Mouse (Mus musculus): ENCODE measurements at regions not wholly inside any gene's neighbourhood (a gene's known extent, or its start where the extent isn't known, plus 50 kb on each side); places are given as distances from the start of the nearest gene placed in this dataset.

GRCm38 (mm10) chr12:9274181-9274580 is 244.4 kb downstream of the Ttc32 start:
- no peak for DNase-seq (ENCODE audit: low read depth)
- no peak for TF ChIP-seq CTCF (IDR thresholded peaks at IDR 0.05; ENCODE audit: borderline replicate concordance, extremely low read depth, insufficient read depth, insufficient read length)
- TF ChIP-seq POLR2A (IDR thresholded peaks at IDR 0.05; ENCODE audit: borderline replicate concordance, extremely low read depth, insufficient read depth, insufficient read length, poor library complexity, severe bottlenecking) = no peak

DNA sequence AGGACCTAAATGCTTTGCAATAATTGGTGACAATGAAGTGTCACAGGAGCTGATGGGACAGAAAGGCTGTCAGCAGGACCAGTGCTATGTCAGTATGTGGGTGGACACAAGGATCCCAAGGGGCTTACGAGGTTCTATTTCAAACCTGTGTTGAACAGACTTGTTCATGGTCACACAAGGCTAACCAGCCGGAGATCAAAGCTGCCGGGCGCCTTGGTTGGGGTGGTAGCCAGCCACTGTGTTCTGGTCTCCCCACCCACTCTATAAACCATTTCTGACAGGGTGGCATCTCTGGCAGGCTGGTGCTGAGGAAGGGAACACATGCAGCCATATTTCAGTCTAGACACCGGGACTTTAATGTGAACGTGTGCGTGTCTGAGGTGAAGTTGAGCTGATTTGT is 245.9 kb downstream of the Ttc32 start:
- DNase-seq (ENCODE audit: low read depth) = no peak
- TF ChIP-seq CTCF (IDR thresholded peaks at IDR 0.05; ENCODE audit: borderline replicate concordance, extremely low read depth, insufficient read depth, insufficient read length) (no peak), POLR2A (IDR thresholded peaks at IDR 0.05; ENCODE audit: borderline replicate concordance, extremely low read depth, insufficient read depth, insufficient read length, poor library complexity, severe bottlenecking) (no peak)

DNA sequence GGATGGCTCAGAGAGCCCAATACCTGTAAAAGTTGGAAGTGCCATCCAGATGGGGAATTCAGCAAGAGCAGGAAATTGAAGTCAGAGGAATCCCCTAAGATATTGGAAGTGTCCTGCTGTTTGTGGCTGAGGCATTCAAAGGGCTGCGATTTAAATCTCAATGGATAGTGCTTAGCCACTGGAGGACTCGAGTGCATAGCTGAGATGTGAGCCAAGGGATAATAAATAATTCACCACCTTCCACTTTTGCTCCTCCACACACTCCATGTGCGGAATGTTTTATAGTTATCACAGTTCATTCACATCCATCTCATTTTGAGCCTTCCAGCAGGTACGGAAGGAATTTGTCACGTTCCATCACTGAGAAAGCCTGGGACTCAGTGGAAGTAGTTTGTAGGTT is 248.9 kb downstream of the Ttc32 start:
- no peak for DNase-seq (ENCODE audit: low read depth)
- TF ChIP-seq CTCF (IDR thresholded peaks at IDR 0.05; ENCODE audit: borderline replicate concordance, extremely low read depth, insufficient read depth, insufficient read length) (no peak), POLR2A (IDR thresholded peaks at IDR 0.05; ENCODE audit: borderline replicate concordance, extremely low read depth, insufficient read depth, insufficient read length, poor library complexity, severe bottlenecking) (no peak)

GRCm38 (mm10) chr12:9279893-9280605 is 250.3 kb downstream of the Ttc32 start:
- peak; percentile 22 for DNase-seq (ENCODE audit: low read depth)
- no peak for TF ChIP-seq POLR2A (IDR thresholded peaks at IDR 0.05; ENCODE audit: borderline replicate concordance, extremely low read depth, insufficient read depth, insufficient read length, poor library complexity, severe bottlenecking)
- TF ChIP-seq CTCF (IDR thresholded peaks at IDR 0.05; ENCODE audit: borderline replicate concordance, extremely low read depth, insufficient read depth, insufficient read length) = no peak

GRCm38 (mm10) chr12:9287271-9287670 is 257.5 kb downstream of the Ttc32 start:
- TF ChIP-seq POLR2A (IDR thresholded peaks at IDR 0.05; ENCODE audit: borderline replicate concordance, extremely low read depth, insufficient read depth, insufficient read length, poor library complexity, severe bottlenecking) = no peak
- no peak for TF ChIP-seq CTCF (IDR thresholded peaks at IDR 0.05; ENCODE audit: borderline replicate concordance, extremely low read depth, insufficient read depth, insufficient read length)
- no peak for DNase-seq (ENCODE audit: low read depth)

GRCm38 (mm10) chr12:9292656-9293055 is 262.9 kb downstream of the Ttc32 start:
- TF ChIP-seq POLR2A (IDR thresholded peaks at IDR 0.05; ENCODE audit: borderline replicate concordance, extremely low read depth, insufficient read depth, insufficient read length, poor library complexity, severe bottlenecking) (no peak), CTCF (IDR thresholded peaks at IDR 0.05; ENCODE audit: borderline replicate concordance, extremely low read depth, insufficient read depth, insufficient read length) (no peak)
- no peak for DNase-seq (ENCODE audit: low read depth)

- no peak for DNase-seq (ENCODE audit: low read depth)
- TF ChIP-seq CTCF (IDR thresholded peaks at IDR 0.05; ENCODE audit: borderline replicate concordance, extremely low read depth, insufficient read depth, insufficient read length) (no peak), POLR2A (IDR thresholded peaks at IDR 0.05; ENCODE audit: borderline replicate concordance, extremely low read depth, insufficient read depth, insufficient read length, poor library complexity, severe bottlenecking) (no peak)
These were observed 265.4 kb downstream of the Ttc32 start for GRCm38 (mm10) chr12:9295211-9295610.

DNA sequence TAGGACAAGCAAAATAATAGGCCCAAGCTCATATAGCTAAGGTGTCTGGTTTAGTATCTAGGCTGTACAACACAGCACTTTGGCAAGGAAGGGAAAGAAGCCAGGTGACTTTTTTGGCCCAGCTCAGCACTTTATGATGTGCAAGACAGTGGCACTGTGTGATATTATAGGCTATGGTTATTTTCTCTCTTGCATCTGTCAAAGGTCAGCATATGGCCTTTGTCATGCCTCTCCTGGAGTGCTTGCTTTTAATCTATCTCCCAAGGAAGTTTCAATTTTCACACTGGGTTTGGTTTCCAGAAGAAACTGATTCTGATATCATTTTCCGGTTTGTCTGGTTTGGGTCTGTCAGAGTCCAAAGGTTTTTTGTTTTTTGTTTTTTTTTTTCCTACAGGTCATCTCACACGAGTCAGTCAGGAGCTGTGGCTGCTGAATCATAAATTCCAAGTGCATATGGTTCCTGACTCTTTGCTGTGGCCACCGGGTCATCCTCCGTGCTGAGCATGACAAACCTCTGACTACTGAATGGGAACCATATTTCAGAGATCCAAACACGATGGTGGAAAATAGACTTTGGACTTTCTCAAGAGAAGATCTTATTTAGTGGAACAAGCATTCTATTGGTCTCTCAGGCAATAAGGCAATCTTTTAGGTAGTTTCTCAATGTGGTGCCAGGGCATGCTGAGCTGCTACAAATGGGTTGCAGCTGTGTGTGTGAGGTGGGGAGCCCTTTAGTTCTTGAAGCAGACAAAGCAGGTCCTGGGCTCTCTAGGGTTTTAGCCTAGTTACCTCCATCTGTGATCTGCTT is 269.3 kb downstream of the Ttc32 start:
- no peak for DNase-seq (ENCODE audit: low read depth)

GRCm38 (mm10) chr12:9304146-9304545 is 265.8 kb upstream of the Osr1 start:
- no peak for DNase-seq (ENCODE audit: low read depth)
- no peak for TF ChIP-seq POLR2A (IDR thresholded peaks at IDR 0.05; ENCODE audit: borderline replicate concordance, extremely low read depth, insufficient read depth, insufficient read length, poor library complexity, severe bottlenecking)
- TF ChIP-seq CTCF (IDR thresholded peaks at IDR 0.05; ENCODE audit: borderline replicate concordance, extremely low read depth, insufficient read depth, insufficient read length) = no peak

More for the DNA sequence above, 269.3 kb downstream of the Ttc32 start:
- no peak for TF ChIP-seq POLR2A (IDR thresholded peaks at IDR 0.05; ENCODE audit: borderline replicate concordance, extremely low read depth, insufficient read depth, insufficient read length, poor library complexity, severe bottlenecking)
- TF ChIP-seq CTCF (IDR thresholded peaks at IDR 0.05; ENCODE audit: borderline replicate concordance, extremely low read depth, insufficient read depth, insufficient read length) = no peak

DNA sequence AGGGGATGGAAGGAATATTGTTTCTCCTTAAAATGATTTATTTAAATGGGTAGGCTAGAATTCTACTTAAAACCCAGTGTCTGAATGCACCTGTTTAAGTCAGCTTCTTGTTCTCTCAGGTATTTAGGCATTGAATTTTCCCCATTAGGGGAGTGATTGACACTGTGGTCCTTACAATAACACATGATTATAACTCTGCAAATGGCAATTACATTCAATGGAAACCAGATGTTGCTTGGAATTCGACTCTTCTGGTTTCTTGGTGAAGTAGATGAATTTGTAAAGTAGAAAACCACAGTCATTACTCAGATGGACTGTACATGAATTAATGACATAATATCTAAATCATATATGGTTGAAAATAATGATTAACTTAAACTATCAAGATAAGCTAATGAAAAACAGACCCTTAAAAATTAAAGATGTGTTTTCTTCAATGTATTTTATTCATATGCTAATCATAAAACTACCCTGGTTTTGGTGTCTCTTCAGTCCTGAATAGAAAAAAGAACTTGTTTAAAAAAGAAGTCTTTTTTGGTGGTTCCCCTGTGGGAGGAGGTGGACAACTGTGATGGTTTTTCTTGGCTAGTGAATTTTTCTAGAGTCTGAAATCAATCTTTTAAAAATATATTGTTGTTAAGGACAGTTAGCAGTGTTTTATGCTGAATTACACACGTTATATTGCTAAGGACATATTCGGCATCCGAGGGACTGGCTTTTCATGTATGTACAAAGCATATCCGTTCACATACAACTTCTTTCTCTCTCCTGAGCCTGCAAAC is 231.8 kb upstream of the Osr1 start:
- no peak for DNase-seq (ENCODE audit: low read depth)
- TF ChIP-seq POLR2A (IDR thresholded peaks at IDR 0.05; ENCODE audit: borderline replicate concordance, extremely low read depth, insufficient read depth, insufficient read length, poor library complexity, severe bottlenecking) = no peak

DNA sequence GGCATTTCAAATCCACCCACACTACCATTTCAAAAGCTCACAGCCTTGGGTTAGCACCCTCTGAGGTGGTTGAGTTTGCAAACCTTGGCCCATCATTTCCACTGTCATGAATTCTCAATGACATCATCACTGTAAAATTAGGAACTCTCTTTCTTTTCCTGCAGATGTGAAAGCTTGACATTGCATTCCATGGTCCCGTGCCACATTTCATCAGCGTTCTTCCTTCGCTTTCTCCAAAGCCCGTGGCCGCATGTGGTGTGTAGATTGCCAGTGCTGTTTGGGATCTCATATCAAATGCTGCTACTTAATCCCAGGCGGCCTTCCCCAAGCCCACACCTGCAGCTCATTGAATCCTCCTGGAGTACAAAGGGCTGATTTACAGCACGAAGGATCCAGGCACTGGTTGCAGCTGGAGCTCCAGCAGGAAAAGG is 231.1 kb upstream of the Osr1 start:
- peak; percentile 31 for DNase-seq (ENCODE audit: low read depth)

More for the DNA sequence above, 231.1 kb upstream of the Osr1 start:
- TF ChIP-seq CTCF (IDR thresholded peaks at IDR 0.05; ENCODE audit: borderline replicate concordance, extremely low read depth, insufficient read depth, insufficient read length) (no peak), POLR2A (IDR thresholded peaks at IDR 0.05; ENCODE audit: borderline replicate concordance, extremely low read depth, insufficient read depth, insufficient read length, poor library complexity, severe bottlenecking) (no peak)
